Mouse (Mus musculus): Measurements from ENCODE around the gene Tnfsf13b.

DNA sequence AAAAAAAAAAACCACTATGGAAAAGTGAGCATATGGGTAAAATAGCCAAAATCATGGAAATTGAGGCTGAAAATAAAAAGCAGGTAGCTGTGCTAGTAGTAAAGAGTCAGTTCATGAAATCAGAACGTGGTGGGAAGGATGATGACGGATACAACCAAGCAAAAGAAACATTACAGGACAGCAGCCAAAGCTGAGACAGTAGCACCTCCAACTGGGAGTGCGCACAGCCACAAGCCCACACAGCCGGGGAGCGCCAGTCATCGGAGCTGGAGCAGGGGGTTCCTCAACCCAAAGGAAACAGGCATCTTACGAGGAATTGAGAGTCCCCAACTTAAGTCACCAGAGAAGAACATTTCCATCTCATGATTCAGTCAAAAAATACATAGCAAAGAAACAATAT, 2.2 kb upstream of the Tnfsf13b start:
- TF ChIP-seq CTCF (IDR thresholded peaks at IDR 0.05; ENCODE audit: low read depth) (no peak), EP300 (optimal IDR thresholded peaks at IDR 0.05) (no peak)
